Mouse (Mus musculus) thymus, adult 18-20 months (tissue): ENCODE data around the gene Wdr48.
A peak's percentile ranks its signal among the peaks of the same experiment; 100 is the strongest.

Source experiments
- DNase-seq, 2 experiments: peaks; one replicate each; pipeline ENCODE4 v3.0.0; 2022; ENCODE audit warnings: mixed read lengths in 2 of 2

Gene Wdr48

GRCm38 (mm10) chr9:119925120-119925657, 30.5 kb downstream of the Wdr48 start:
- no peak for DNase-seq

GRCm38 (mm10) chr9:119925729-119926128, 31.1 kb downstream of the Wdr48 start:
- no peak for DNase-seq

- DNase-seq = no peak
Observed at GRCm38 (mm10) chr9:119926497-119926896, 31.8 kb downstream of the Wdr48 start.

GRCm38 (mm10) chr9:119932358-119932757, 37.7 kb downstream of the Wdr48 start:
- no peak for DNase-seq

- DNase-seq = no peak
Observed at GRCm38 (mm10) chr9:119933675-119934074, 39.0 kb downstream of the Wdr48 start.

- DNase-seq = peak; percentile 87
Observed at GRCm38 (mm10) chr9:119937005-119937773, 42.5 kb downstream of the Wdr48 start, which contains the start of the genes Gorasp1 and Ttc21a. Gorasp1 (minus strand) TSS chr9:119937565. Ttc21a (plus strand) TSS chr9:119937606.

GRCm38 (mm10) chr9:119938496-119938895, 43.8 kb downstream of the Wdr48 start:
- DNase-seq = no peak

- DNase-seq = no peak
Observed at GRCm38 (mm10) chr9:119939646-119940045, 45.0 kb downstream of the Wdr48 start.

GRCm38 (mm10) chr9:119941407-119941806, 46.7 kb downstream of the Wdr48 start:
- DNase-seq = no peak

- DNase-seq = no peak
Observed at GRCm38 (mm10) chr9:119941861-119942260, 47.2 kb downstream of the Wdr48 start.

- no peak for DNase-seq
Observed at GRCm38 (mm10) chr9:119943326-119943725, 48.6 kb downstream of the Wdr48 start.

- DNase-seq = peak; percentile 20 to 44
Observed at GRCm38 (mm10) chr9:119945173-119945900, 50.7 kb downstream of the Wdr48 start.

- no peak for DNase-seq
Observed at GRCm38 (mm10) chr9:119948804-119949203, 54.1 kb downstream of the Wdr48 start.

GRCm38 (mm10) chr9:119950434-119950833, 55.8 kb downstream of the Wdr48 start:
- no peak for DNase-seq

- no peak for DNase-seq
Observed at GRCm38 (mm10) chr9:119951388-119951787, 56.7 kb downstream of the Wdr48 start.

GRCm38 (mm10) chr9:119958835-119959234, 64.2 kb downstream of the Wdr48 start:
- DNase-seq = no peak

- no peak for DNase-seq
Observed at GRCm38 (mm10) chr9:119962216-119962615, 67.5 kb downstream of the Wdr48 start.

- peak; percentile 59 to 65 for DNase-seq
Observed at GRCm38 (mm10) chr9:119962987-119963667, 68.4 kb downstream of the Wdr48 start.

GRCm38 (mm10) chr9:119964206-119964605, 69.5 kb downstream of the Wdr48 start:
- no peak for DNase-seq

GRCm38 (mm10) chr9:119965186-119965585, 70.5 kb downstream of the Wdr48 start:
- no peak for DNase-seq

GRCm38 (mm10) chr9:119966221-119966910, 71.7 kb downstream of the Wdr48 start:
- DNase-seq = no peak

- no peak for DNase-seq
Observed at GRCm38 (mm10) chr9:119969811-119970210, 75.1 kb downstream of the Wdr48 start.
